Mouse (Mus musculus): ENCODE measurements around the gene Eef1b2.

Gene Eef1b2

DNA sequence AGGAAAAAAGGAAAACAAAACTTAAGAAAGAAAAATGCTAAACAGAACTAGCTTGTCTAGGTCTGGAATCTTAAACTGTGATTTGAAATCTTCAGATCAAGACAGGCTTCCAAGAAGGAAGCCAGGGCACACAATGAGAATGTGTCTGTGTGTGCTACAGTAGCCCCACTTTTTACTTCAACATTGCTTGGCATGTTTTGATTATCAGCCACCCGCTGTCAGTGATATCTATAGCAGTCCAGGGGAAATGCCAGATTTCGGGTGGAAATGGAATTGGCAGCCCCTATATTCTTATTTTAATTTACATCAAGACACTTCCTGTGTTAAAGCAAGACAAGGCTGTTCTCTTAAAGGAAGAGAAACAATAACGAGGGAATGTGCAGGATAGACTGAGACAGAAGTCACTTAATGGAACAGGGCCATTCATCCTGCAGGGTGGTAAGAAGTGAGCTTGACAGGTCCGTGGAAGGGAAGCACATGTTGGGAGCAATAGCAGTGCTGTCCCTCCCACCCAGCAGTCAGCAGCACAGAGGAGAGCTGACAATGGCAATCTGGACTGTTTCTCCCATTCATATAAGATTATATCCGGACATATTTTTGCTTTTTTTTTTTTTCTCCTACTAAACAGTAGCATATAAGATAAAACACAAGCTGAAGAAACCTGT, 19.4 kb downstream of the Eef1b2 start:
- DNase-seq = no peak

DNA sequence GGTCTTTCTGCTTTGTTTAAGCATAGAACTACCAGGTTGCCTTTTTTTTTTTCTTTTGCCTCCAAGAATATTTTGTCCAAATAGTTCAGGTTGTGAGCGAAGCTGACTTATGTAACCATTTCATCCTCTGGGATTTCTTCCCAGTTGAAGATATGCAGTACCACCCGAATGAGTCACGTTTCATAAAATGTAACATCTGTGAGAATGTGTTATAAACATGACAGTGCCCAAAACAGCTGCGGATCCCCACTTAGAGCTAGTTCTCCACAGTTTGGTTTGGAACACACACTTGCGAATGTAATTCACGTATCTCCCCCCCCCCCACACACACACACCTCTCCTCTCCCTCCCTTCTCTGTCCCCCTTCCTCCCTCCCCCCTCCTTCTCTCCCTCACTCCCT, 22.8 kb downstream of the Eef1b2 start:
- peak; percentile 5 for DNase-seq

DNA sequence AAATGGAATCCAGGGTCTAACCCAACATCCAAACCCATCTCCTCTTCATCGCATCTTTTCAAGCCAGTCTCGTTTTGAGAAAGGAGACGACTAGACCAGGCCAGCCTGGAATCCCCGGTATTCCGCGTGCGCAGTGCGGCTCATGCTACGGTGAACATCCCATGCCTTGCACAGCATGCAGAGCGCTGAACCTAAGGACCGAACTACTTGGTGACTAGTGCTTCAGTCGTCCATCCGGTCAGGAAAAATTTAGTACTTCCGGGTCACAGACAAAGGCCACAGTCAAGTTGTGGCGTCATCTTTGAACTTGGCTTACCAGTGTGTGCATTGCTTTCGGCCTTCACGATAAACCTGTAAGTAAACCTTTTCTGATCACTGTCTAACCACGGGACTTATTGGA, 23.7 kb downstream of the Eef1b2 start:
- no peak for DNase-seq

DNA sequence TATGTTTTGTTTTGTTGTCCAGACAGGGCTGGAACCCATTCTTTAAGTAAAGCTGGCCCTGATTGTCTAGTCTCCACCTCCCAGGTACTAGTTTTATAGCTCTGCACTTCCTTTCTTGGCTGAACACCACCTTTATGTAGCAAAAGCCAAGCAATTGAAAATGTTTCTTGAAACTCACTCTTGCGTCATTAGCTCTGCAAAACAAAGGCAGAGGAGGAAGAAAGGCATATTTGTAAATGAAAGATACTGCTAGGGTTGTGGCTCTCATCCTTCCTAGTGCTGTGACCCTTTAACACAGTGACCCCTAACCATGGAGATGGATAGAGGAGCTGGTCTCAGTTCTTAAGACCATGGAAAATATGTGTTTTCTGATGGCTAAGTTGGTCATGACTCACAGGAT, 25.0 kb downstream of the Eef1b2 start:
- no peak for DNase-seq

DNA sequence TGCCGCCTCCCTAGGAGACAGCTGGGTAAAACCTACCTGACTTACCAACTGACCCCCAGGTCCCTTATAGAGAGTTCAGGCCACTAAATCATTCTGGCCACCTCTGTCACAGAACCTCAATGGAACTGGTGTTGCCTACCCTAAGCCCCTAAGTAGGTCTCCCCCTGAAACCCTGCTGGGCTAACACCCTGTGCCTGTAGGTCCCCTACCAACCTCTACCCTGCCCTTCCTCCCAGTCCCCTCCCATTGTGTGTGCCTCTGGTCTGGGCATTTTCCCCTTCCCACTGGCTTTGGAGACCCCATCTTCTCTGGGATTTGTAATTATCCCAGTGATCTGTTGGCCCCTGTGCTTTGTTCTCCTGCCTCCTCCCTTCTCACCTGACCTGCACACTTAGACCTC, 26.8 kb downstream of the Eef1b2 start:
- no peak for DNase-seq

DNA sequence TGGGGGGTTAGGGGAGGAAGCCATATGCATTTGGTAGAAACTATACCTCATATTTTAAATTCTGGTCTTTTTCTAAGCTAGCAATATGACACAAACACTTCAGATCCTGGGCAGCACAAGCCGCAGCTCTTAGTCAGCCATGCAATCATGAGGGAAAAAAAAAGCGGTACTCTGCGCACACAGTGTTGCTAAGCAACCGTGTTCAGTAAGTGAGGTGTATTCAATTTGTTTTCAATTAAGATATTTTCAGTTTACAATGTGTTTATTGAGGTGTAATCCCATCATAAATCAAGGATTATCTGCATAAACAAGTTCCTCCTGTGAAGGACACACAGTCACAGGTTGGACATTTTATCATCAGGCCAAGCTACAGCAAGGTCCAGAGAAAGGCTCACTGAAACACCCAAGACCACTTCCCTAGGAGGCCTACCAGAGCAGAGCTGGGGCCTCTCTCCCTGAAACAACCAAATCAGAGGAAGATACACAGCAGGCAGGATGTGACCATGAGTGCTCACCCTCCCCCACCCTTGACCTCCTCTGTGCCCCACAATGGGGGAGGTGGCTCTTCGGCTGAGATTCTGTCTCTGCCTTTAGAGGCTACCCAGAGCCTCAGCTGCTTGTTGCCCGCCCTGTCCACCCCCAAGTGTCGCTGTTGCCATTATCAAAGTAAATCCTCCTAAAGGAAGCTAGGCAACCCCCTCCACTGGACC, 27.5 kb downstream of the Eef1b2 start:
- no peak for DNase-seq

DNA sequence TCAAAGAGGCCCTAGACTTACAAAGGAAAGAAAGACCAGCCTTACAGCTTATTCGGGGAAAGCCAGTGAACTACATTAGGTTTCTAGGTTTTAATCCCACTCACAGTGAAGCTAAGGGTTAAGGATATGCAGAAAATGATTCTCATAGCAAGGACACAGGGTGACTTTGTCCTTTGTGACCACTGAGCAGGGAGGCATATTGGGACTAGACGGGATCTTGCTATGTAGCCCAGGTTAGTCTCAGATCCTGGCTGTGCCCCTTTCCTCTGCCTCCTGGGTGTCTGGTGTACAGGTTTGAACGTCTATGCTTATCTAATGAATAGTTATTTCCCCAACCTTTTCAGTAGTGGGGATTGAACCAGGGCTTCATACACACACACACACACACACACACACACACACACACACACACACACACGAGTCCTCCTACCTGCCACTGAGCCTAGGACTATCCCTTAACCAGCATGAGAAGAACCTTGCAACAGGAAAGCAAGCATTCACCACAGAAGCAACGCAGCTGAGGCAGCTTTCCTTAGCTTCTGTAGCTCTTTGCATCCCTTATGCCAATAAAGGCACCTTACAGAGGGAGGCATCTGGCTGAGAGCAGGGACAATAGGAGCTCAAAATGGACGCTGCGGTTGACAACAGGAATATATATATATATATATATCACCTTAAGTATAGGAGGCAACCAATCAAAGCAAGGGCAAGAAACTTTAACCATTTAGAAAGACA, 28.2 kb downstream of the Eef1b2 start:
- DNase-seq = no peak

DNA sequence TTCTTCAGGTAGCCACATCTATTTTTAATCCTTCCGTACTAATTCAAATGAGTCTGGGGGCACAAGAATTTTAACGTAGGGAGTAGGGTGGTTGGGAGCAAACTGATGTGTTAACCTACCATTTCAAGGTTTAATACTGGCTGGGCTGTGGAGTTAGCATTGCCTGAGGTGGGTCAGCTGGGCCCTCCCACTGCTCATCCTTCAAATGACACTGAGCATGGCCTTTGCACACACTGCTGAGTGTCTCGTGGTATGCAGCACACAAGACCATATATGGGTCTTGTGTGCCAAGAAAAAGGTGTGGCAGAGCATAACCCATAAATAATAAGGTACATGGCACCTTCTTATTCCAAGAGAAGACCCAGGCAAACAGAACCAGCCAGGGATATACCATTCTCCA, 31.0 kb downstream of the Eef1b2 start:
- no peak for DNase-seq

DNA sequence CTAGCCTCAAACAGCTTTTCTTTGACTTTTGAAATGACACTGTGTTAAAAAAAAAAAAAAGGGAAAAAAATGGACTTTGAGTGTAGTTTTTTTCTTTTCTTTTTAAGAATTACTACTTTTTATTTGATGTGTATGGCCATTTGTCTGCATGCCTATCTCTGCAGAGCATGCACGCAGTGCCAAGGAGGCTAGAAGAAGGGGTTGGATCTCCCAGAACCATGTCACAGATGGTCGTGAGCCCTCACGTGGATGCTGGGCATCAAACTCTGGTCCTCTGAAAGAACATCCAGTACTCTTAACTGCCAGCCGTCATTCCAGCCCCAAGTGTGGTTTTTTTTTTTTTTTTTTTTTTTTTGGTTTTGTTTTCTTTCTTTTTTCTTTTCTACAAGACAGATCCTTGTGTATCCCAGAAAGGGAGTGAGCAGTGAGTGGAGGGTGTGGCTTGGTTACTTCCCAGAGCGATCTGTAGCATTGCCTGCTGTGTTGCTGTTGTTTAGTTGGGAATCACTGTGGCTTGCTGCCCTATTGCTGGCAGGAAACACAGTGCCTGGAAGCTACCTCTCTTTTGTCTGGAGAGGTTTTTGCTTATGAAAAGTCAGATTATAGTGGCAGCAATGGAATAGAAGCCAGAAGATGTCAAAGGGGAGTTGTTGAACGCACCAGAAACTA, 33.4 kb downstream of the Eef1b2 start:
- DNase-seq = no peak

DNA sequence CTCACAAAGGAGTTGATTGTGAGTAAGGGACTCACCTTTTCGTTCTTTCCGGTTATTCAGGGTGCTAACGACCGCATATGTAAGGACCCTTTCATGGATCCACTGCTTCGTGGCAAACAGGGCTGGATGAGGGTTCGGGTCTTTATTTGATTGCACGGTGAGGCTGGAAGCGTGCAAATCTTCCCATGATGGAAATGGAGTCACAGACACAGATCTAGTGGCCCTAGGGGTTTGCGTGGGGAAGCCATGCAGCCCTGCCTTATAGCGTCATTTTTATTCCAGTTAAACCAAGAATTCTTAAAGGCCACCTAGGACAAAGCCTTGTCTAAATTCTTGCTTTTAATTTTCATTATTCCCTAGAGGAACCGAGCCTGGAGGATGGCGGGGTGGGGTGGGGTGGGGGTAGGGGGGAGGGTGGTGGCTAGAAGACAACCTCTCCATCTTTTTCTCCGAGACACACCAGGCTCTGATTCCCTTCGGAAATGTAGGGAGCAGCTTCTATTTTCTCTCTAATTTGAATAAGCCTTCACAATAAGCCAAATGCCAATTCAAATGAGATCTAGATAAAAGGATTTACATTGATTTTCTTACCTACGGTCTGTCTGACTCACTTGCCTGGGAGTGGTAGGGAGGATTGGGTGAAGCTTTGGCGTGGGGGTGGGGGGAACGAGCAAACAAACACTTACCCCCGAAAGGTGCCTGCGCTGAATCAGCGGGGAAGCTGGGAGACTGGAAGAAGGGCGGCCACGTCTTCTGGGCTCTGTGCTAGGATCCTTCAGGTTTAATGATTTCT, 37.0 kb downstream of the Eef1b2 start:
- no peak for DNase-seq

DNA sequence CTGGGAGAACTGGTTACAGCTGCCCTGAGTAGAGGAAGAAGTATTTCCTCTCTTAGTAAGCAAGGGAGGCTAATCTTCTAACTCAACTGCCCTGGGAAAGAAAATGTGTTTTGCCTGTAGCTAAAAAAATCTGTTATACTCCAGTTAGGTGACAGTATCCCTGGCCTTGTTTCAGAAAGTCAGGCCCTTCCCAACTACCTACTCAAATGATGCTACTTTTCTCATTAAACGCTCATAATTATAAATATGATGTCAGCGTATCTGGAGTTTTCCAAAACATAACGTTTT, 37.6 kb downstream of the Eef1b2 start, which contains the start of gene Gpr1:
TSS of gene Gpr1 (minus strand) at position 273 of the 288 bp plus-strand sequence.
- DNase-seq = no peak

DNA sequence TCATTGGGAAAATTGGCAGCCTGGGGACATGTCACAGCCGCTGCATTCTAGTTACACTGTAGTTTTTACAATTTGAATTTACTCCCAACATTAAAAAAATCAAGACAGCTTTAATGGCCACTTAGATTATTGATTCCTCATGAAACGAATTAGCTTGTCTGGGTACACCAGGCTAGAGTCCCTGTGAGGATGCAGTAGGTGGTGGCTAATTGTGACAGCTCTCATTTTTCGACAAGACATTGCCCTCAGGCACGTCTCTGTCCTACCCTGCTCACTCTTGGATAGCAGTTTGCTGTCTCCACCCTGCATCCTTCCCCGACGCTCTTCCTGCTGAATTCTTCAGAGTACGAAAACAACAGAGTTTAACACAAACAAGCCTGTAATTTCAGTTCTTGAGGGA, 38.0 kb downstream of the Eef1b2 start:
- DNase-seq = no peak

DNA sequence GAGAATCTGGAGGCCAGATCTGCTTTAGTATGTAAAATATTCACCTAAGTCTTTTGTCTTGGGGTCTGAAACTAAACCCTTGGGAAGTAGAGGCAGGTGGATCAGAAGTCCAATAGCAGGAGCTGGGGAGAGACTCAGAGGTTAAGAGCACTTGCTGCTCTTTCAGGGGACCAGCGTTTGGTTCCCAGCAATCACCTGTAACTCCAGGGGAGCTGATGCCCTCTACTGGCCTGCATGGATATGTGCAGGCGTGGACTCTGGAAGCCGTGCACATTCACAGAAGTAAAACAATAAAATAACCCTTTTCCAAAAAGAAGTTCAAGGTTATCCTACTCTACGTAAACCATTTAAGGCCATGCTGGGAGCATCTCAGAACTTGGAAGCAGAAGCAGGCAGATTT, 42.7 kb downstream of the Eef1b2 start:
- DNase-seq = no peak

DNA sequence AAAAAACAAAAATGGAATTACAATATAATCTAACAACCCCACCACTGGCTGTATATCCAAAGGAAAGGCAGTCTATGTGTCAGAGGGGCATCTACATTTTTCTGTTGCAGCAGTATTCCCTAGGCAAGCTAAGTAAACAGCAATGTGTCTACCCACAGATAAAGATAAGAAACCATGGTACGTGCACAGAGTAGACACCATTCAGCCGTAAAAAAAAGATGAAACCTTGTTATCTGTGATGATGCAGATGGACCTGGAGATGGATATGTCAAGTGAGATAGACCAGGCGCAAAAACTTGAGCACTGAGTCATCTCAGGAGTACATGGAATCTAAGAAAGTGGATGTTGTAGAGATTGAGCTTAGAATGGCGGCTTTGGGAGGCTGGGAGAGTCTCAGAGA, 48.4 kb downstream of the Eef1b2 start:
- DNase-seq = no peak

DNA sequence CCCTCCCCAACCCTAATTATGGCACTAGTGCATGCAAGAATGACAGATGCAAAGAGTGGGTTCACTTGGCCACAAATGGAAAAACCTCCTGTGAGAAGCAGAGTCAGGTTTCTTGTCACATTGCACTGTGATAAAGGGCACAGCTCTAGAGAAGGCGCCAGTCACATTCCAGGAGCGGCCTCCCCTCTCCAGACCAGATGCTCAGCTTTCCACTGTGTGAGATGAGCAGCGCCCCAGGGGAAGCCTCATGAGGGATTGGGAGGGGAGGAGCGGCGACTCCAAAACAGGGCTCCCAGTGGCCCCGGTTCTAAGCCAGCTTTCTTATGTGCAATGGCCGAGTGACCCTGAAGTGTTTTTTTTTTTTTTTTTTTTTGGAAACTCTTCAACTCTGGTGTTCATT, 49.3 kb downstream of the Eef1b2 start:
- no peak for DNase-seq

DNA sequence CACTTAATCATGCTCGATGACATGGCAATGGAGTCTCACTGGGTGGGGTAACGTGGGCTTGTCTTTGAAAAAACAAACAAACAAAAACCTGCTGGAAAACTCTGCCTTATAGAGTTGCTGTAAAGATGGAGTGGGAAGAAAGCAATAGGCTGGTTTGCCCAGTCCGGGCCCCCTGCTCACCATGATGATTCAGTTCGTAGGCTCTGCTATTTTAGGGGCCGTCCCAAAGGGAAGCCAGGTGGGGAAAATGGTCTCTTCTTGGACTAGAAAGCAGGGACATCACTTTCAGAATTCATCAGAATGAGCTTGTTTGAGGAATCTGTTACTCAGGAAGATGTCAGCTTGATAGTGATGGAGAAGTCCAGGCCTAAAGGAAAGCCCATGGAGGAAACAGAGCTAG, 50.6 kb downstream of the Eef1b2 start:
- no peak for DNase-seq

All from lung, postnatal 36 days (tissue).